Mouse (Mus musculus): ENCODE measurements around the gene Gabrb3.

GRCm38 (mm10) chr7:57813716-57814115, 394.2 kb downstream of the Gabrb3 start:
- no peak for TF ChIP-seq CTCF (IDR thresholded peaks at IDR 0.05; ENCODE audit: control insufficient read depth, insufficient read depth, insufficient replicate concordance, low read depth, low read length)
- TF ChIP-seq POLR2A (IDR thresholded peaks at IDR 0.05; ENCODE audit: control insufficient read depth, low read depth, low read length) = no peak
